Mouse (Mus musculus) MEL (cell line): ENCODE results near the gene Vps53.
A peak's percentile ranks its signal among the peaks of the same experiment; 100 is the strongest.

ENCODE experiments used
- CTCF ChIP-seq, 3 experiments: IDR thresholded peaks in 2 of 3; conservative IDR thresholded peaks in 1 of 3; 2 replicates each; pipeline ENCODE4 v1.5.1; 2011 to 2012; ENCODE audit warnings: low read length in 3 of 3, low read depth in 2 of 3, mild to moderate bottlenecking in 2 of 3, improper control_type of control experiment in 1 of 3, inconsistent platforms in 1 of 3, mixed read lengths in 1 of 3, moderate library complexity in 1 of 3; ENCODE audit not compliant: control insufficient read depth in 1 of 3, insufficient read depth in 1 of 3, poor library complexity in 1 of 3, severe bottlenecking in 1 of 3
- EP300 ChIP-seq, 2 experiments: IDR thresholded peaks; 2 replicates each; pipeline ENCODE4 v1.6.1; 2011; ENCODE audit warnings: improper control_type of control experiment in 2 of 2, low read length in 2 of 2, low read depth in 1 of 2, mild to moderate bottlenecking in 1 of 2
- JUND ChIP-seq: IDR thresholded peaks from 2 replicates; pipeline ENCODE4 v1.6.1; 2011; ENCODE audit warnings: low read depth, mild to moderate bottlenecking, improper control_type of control experiment, low read length
- MAFK ChIP-seq: IDR thresholded peaks from 2 replicates; pipeline ENCODE4 v1.6.1; 2011; ENCODE audit warnings: low read depth, mild to moderate bottlenecking, low read length, improper control_type of control experiment, borderline replicate concordance
- MAZ ChIP-seq: IDR thresholded peaks from 2 replicates; pipeline ENCODE4 v1.6.1; 2012; ENCODE audit warnings: low read depth, mild to moderate bottlenecking, inconsistent platforms, low read length, improper control_type of control experiment
- NELFE ChIP-seq: IDR thresholded peaks from 2 replicates; pipeline ENCODE4 v1.6.1; 2011; ENCODE audit warnings: low read depth, low read length, improper control_type of control experiment
- POLR2A ChIP-seq, 2 experiments: IDR thresholded peaks; 2 replicates each; pipeline ENCODE4 v1.6.1; 2011 to 2012; ENCODE audit warnings: low read length in 2 of 2, mild to moderate bottlenecking in 2 of 2, control low read depth in 1 of 2, improper control_type of control experiment in 1 of 2, low read depth in 1 of 2, moderate library complexity in 1 of 2; ENCODE audit not compliant: control insufficient read depth in 1 of 2, insufficient read depth in 1 of 2, poor library complexity in 1 of 2
- RCOR1 ChIP-seq: IDR thresholded peaks from 2 replicates; pipeline ENCODE4 v1.6.1; 2012; ENCODE audit warnings: low read depth, mild to moderate bottlenecking, inconsistent platforms, low read length, improper control_type of control experiment
- SMC3 ChIP-seq: IDR thresholded peaks from 2 replicates; pipeline ENCODE4 v1.6.1; 2011; ENCODE audit warnings: low read depth, low read length, improper control_type of control experiment
- TBP ChIP-seq: IDR thresholded peaks from 2 replicates; pipeline ENCODE4 v1.8.0; 2011; ENCODE audit warnings: low read depth, low read length, improper control_type of control experiment
- TCF12 ChIP-seq: IDR thresholded peaks from 2 replicates; pipeline ENCODE4 v1.6.1; 2014; ENCODE audit warnings: low read depth, mild to moderate bottlenecking, inconsistent platforms, low read length, improper control_type of control experiment, moderate library complexity

DNA sequence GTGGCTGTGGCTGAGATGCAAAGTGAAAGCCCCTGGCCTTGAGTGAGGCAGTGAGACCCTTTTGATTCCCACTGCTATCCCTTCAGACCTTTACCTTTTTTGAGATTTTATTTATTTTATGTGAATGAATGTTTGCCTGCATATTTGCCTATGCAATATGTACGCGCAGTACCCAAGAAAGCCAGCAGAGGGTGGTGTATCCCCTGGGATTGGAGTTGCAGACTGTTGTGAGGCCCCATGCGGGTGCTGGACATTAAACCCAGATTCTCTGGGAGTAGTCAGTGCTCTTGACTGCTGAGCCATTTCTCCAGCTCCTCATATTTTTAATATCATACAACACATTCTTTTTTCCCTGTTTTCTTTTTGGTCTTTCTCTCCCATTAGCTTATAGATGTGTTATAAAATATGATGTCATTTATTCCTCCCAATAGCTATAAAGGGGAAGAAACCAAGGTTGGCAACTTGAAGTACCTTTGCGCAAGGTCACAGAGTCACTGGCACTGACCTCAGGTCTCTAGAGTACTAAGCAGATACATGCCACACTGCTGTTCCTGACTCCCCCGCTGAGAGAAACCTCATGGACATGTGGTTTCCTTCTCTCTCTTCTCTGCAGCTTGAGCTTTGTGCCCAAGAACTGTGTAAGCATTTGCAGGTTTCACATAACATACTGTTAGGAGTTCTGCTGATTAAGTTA lies 93.4 kb downstream of the Vps53 start:
- peak; percentile 90 to 95 (median 95) for TF ChIP-seq CTCF (IDR thresholded peaks at IDR 0.05 in 2 of 3, conservative IDR thresholded peaks at IDR 0.05 in 1 of 3; ENCODE audit: control insufficient read depth in 1 of 3, insufficient read depth in 1 of 3, low read depth in 2 of 3, low read length in 3 of 3, poor library complexity in 1 of 3, severe bottlenecking in 1 of 3)
- no peak for TF ChIP-seq MAZ
- TF ChIP-seq JUND: no peak
- peak; percentile 93 for TF ChIP-seq SMC3
- no peak for TF ChIP-seq TCF12
- no peak for TF ChIP-seq NELFE
- TF ChIP-seq POLR2A (IDR thresholded peaks at IDR 0.05; ENCODE audit: control insufficient read depth in 1 of 2, insufficient read depth in 1 of 2, low read depth in 1 of 2, low read length in 2 of 2, poor library complexity in 1 of 2): no peak
- no peak for TF ChIP-seq MAFK
- TF ChIP-seq TBP: no peak
- no peak for TF ChIP-seq EP300 (IDR thresholded peaks at IDR 0.05; ENCODE audit: low read depth in 1 of 2, low read length in 2 of 2)
- TF ChIP-seq RCOR1: no peak
